Mouse (Mus musculus) limb, embryonic 10.5 days (tissue): Measurements from ENCODE around the gene Mxd3. TPM values are rescaled to one million over a fixed set of nuclear protein-coding genes. Genes with fewer than 3 reads are reported as not detected.

Source experiments
- DNase-seq: peaks from one replicate; pipeline ENCODE4 v3.0.0-alpha.2; 2017; ENCODE audit warnings: low spot score
- H3K27ac ChIP-seq: fragments of 300-500 bp; sonication (generic); 2 replicates; pipeline ENCODE4 v1.5.1; 2016; ENCODE audit warnings: mild to moderate bottlenecking
- H3K27me3 ChIP-seq: fragments of 300-500 bp; sonication (generic); 2 replicates; pipeline ENCODE4 v1.6.1; 2016; ENCODE audit warnings: low read depth, mild to moderate bottlenecking; ENCODE audit not compliant: poor library complexity, severe bottlenecking
- H3K36me3 ChIP-seq: fragments of 300-500 bp; sonication (generic); 2 replicates; pipeline ENCODE4 v1.6.1; 2016; ENCODE audit warnings: mild to moderate bottlenecking, moderate library complexity
- H3K4me1 ChIP-seq: fragments of 300-500 bp; sonication (generic); 2 replicates; pipeline ENCODE4 v1.6.1; 2016
- H3K4me3 ChIP-seq: fragments of 300-500 bp; sonication (generic); 2 replicates; pipeline ENCODE4 v1.5.1; 2016; ENCODE audit warnings: mild to moderate bottlenecking, moderate library complexity
- H3K9me3 ChIP-seq: fragments of 300-500 bp; sonication (generic); replicated peaks from 2 replicates; pipeline ENCODE4 v1.6.1; 2016; ENCODE audit warnings: mild to moderate bottlenecking
- WGBS: fragments of 180-500 bp; shearing (Covaris S2); methylation state at CpG from one replicate; pipeline ENCODE4 v1.1.7; 2016; 5-methylcytosine and 5-hydroxymethylcytosine counted together
- polyA plus RNA-seq: library from polyadenylated mRNA; unstranded; fragments of >200 nt; fragmentation: Nextera tagmentation; extraction: Ambion mirVana; gene quantifications from 2 replicates; pipeline ENCODE4 v1.2.1, GENCODE M21; 2016

The Mxd3 gene
- polyA plus RNA-seq, 1 experiment from 2014 or later: 27.5 TPM

DNA sequence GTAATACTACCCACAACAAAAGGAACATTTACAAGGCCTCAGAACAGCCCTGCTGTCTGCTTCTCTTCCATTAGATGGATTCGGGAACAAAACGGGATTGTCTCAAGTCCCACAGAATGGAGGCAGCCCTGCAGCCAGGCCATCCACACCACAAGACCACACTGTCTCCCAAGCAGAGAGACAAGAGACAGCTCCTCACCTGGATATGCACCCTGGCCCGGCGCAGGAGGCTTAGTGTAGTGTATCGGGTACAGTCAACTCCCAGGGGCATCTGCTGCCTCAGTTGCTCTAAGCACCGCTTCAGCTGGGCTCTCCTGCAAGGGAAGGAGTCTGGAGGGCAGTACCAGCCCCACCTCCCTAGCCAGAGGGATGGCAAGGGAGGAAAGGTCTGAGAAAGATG lies 1.5 kb downstream of the Mxd3 start:
- Histone ChIP-seq H3K9me3 (no peaks in the 10 kb centered on the region), H3K4me1 (peaks cover 41% of the 10 kb centered on the region), H3K36me3 (peaks cover 36% of the 10 kb centered on the region), H3K27ac (peak overlapping the region; percentile 28; the same call in 1 of the 2 replicates), H3K27me3 (peaks cover 5% of the 10 kb centered on the region; the same call in 1 of the 2 replicates), H3K4me3 (peak overlapping the region; percentile 76)
- WGBS: 81% methylated on average over 6 of the region's 6 CpGs
- DNase-seq: no peak

- WGBS: 39% methylated on average over 8 of the region's 8 CpGs
- H3K36me3 ChIP-seq: peaks cover 40% of the 10 kb centered on the region
- peak overlapping the region; percentile 76 for H3K4me3 ChIP-seq
- H3K27me3 ChIP-seq: peaks cover 5% of the 10 kb centered on the region; the same call in 1 of the 2 replicates
- DNase-seq: peak; percentile 86
- no peaks in the 10 kb centered on the region for H3K9me3 ChIP-seq
- peaks cover 46% of the 10 kb centered on the region for H3K4me1 ChIP-seq
- H3K27ac ChIP-seq: peak overlapping the region; percentile 6; the same call in 1 of the 2 replicates
These were observed 2.0 kb downstream of the Mxd3 start for GRCm38 (mm10) chr13:55327633-55328032.

- H3K27me3 ChIP-seq: peaks cover 5% of the 10 kb centered on the region; the same call in 1 of the 2 replicates
- H3K27ac ChIP-seq: no peak overlapping the region
- H3K9me3 ChIP-seq: no peaks in the 10 kb centered on the region
- WGBS: 64% methylated on average over 4 of the region's 4 CpGs
- no peak overlapping the region for H3K4me3 ChIP-seq
- peaks cover 40% of the 10 kb centered on the region for H3K36me3 ChIP-seq
- DNase-seq: no peak
- peaks cover 49% of the 10 kb centered on the region for H3K4me1 ChIP-seq
These were observed 2.5 kb downstream of the Mxd3 start for GRCm38 (mm10) chr13:55327169-55327568.

GRCm38 (mm10) chr13:55325596-55325995 lies 4.0 kb downstream of the Mxd3 start:
- Histone ChIP-seq H3K27me3 (peaks cover 5% of the 10 kb centered on the region; the same call in 1 of the 2 replicates), H3K9me3 (no peaks in the 10 kb centered on the region), H3K4me3 (no peak overlapping the region), H3K36me3 (peaks cover 43% of the 10 kb centered on the region), H3K4me1 (peaks cover 52% of the 10 kb centered on the region), H3K27ac (no peak overlapping the region)
- DNase-seq: no peak
- WGBS: 84% methylated on average over 11 of the region's 11 CpGs

GRCm38 (mm10) chr13:55322130-55322825 lies 7.3 kb downstream of the Mxd3 start:
- H3K4me1 ChIP-seq: peaks cover 31% of the 10 kb centered on the region
- no peak for DNase-seq
- H3K4me3 ChIP-seq: peak overlapping the region; percentile 96
- no peaks in the 10 kb centered on the region for H3K9me3 ChIP-seq
- H3K27me3 ChIP-seq: no peaks in the 10 kb centered on the region
- peak overlapping the region; percentile 93 for H3K27ac ChIP-seq
- 3% methylated on average over 31 of the region's 31 CpGs for WGBS
- peaks cover 76% of the 10 kb centered on the region for H3K36me3 ChIP-seq

DNA sequence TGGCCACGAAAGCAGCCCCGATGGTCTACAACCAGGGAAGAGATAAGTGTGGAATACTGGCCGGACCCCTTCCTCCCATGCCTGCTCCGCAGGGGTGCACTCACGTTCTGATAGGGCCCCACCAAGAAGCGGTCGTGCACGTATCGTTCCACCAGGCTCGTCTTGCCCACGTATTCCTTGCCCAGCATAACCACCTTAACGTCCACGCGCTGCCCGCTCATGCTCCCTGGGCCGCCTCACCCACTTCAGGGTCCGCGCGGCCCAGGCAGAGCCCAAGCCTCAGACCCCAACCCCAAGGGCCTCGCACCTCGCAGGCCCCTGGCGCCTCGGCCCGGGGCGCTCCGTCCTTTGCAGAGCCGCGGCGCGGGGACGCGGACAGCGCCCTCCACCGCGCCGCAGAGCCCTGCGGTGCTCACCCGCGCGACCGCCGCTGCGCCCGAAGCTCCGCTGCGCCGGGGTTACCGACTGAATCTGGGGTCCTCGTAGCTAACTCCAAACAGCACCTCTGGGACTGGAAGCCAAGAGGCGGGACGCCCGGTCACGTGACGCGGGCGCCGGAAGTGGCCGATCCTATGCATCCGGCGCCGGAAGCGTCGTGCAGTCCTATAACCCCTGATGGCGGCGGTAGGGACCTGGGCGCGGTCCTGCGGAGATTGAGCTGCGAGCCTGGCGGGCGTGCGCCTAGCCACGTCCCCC lies 8.0 kb downstream of the Mxd3 start, which contains the start of gene Rab24:
Gene Rab24 (minus strand): TSS at position 513 of the 696 bp plus-strand sequence.
- H3K4me1 ChIP-seq: peaks cover 31% of the 10 kb centered on the region
- peaks cover 78% of the 10 kb centered on the region for H3K36me3 ChIP-seq
- peak; percentile 95 for DNase-seq
- peak within 1 kb of the TSS; percentile 93 for H3K27ac ChIP-seq
- H3K4me3 ChIP-seq: peak within 1 kb of the TSS; percentile 96
- no peaks in the 10 kb centered on the region for H3K27me3 ChIP-seq
- no peaks in the 10 kb centered on the region for H3K9me3 ChIP-seq
- WGBS: under 1% methylated on average over 73 of the region's 73 CpGs

GRCm38 (mm10) chr13:55319931-55320533 lies 9.6 kb downstream of the Mxd3 start, which contains the start of gene Prelid1:
Gene Prelid1 (plus strand): TSS chr13:55320500.
- H3K27ac ChIP-seq: peak within 1 kb of the TSS; percentile 93
- no peaks in the 10 kb centered on the region for H3K27me3 ChIP-seq
- WGBS: 83% methylated on average over 4 of the region's 4 CpGs
- H3K9me3 ChIP-seq: no peaks in the 10 kb centered on the region
- no peak for DNase-seq
- H3K36me3 ChIP-seq: peaks cover 80% of the 10 kb centered on the region
- peaks cover 27% of the 10 kb centered on the region for H3K4me1 ChIP-seq
- H3K4me3 ChIP-seq: peak within 1 kb of the TSS; percentile 96

GRCm38 (mm10) chr13:55318351-55318750 lies 11.3 kb downstream of the Mxd3 start:
- WGBS: 86% methylated on average over 3 of the region's 3 CpGs
- no peak overlapping the region for H3K4me3 ChIP-seq
- no peak overlapping the region for H3K27ac ChIP-seq
- peaks cover 25% of the 10 kb centered on the region for H3K4me1 ChIP-seq
- H3K36me3 ChIP-seq: peaks cover 81% of the 10 kb centered on the region
- no peak for DNase-seq
- H3K9me3 ChIP-seq: no peaks in the 10 kb centered on the region
- H3K27me3 ChIP-seq: no peaks in the 10 kb centered on the region

DNA sequence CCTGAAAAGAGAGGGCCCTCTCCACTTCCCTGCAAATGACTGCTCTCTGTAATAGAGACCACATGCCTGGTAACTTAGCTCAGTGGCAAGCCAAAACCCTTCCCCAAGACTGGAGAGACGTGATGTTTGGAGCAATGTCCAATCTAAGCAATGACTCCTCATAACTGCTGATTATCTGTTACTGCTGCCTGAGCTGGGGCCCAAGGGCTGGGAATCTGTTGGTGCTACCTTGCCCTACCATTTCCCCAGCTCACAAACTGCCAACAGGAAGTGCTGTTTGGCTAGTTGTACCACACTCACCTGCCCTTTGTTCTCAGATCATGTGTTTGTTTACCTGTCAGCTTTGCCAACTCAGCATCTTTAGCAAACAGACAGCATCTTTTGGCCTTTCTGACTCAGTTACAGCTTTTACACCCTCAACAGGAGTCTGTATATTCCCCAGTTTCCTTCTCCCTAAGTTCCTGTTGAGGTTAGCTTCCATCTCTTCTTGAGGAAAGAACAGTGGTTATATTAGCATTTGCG lies 14.7 kb downstream of the Mxd3 start:
- Histone ChIP-seq H3K27ac (no peak overlapping the region), H3K9me3 (no peaks in the 10 kb centered on the region), H3K4me1 (no peaks in the 10 kb centered on the region; the same call in 1 of the 2 replicates), H3K4me3 (no peak overlapping the region), H3K36me3 (peaks cover 100% of the 10 kb centered on the region), H3K27me3 (no peaks in the 10 kb centered on the region)
- DNase-seq: no peak
- WGBS: 94% methylated on average over 2 of the region's 2 CpGs

DNA sequence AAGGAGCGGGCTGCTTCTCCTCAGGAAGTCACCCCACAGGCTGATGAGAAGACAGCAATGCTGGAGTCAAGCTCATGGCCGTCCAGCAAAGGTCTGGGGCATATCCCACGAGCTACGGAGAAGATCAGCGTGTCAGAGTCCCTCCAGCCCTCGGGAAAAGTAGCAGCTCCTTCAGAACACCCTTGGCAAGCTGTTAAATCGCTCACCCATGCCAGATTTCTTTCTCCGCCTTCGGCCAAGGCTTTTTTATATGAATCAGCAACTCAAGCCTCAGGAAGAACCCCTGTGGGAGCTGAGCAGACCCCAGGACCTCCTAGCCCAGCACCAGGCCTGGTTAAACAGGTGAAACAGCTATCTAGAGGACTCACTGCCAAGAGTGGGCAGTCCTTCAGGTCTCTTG lies 16.6 kb downstream of the Mxd3 start:
- no peak overlapping the region for H3K4me3 ChIP-seq
- H3K36me3 ChIP-seq: peaks cover 99% of the 10 kb centered on the region
- H3K4me1 ChIP-seq: no peaks in the 10 kb centered on the region
- no peak for DNase-seq
- no peaks in the 10 kb centered on the region for H3K9me3 ChIP-seq
- H3K27me3 ChIP-seq: no peaks in the 10 kb centered on the region
- H3K27ac ChIP-seq: no peak overlapping the region
- 91% methylated on average over 9 of the region's 9 CpGs for WGBS

DNA sequence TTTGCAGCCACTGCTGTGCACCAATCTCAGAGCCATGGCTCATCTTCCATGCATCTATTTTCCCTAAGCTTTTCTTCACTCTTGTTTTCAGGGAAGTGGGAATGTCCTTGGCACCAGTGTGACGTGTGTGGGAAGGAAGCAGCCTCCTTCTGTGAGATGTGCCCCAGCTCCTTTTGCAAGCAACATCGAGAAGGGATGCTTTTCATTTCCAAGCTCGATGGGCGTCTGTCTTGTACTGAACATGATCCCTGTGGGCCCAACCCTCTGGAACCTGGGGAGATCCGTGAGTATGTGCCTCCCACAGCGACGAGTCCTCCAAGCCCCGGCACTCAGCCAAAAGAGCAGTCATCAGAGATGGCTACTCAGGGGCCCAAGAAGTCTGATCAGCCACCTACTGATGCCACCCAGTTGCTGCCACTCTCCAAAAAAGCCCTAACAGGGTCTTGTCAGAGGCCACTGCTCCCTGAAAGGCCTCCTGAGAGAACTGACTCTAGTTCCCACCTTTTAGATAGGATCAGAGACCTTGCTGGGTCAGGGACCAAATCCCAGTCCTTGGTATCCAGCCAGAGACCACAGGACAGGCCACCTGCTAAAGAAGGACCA lies 17.5 kb downstream of the Mxd3 start:
- Histone ChIP-seq H3K27ac (no peak overlapping the region), H3K4me3 (no peak overlapping the region), H3K4me1 (no peaks in the 10 kb centered on the region), H3K27me3 (no peaks in the 10 kb centered on the region), H3K36me3 (peaks cover 99% of the 10 kb centered on the region), H3K9me3 (no peaks in the 10 kb centered on the region)
- WGBS: 92% methylated on average over 8 of the region's 8 CpGs
- no peak for DNase-seq

GRCm38 (mm10) chr13:55300913-55301312 lies 28.7 kb downstream of the Mxd3 start:
- H3K27ac ChIP-seq: no peak overlapping the region
- no peaks in the 10 kb centered on the region for H3K27me3 ChIP-seq
- H3K9me3 ChIP-seq: no peaks in the 10 kb centered on the region
- no peak overlapping the region for H3K4me3 ChIP-seq
- DNase-seq: no peak
- peaks cover 100% of the 10 kb centered on the region for H3K36me3 ChIP-seq
- 91% methylated on average over 5 of the region's 5 CpGs for WGBS
- H3K4me1 ChIP-seq: no peaks in the 10 kb centered on the region
